Mouse (Mus musculus) hindbrain, embryonic 12.5 days (tissue): ENCODE results near the gene Tcl1b5. TPM values are rescaled to one million over a fixed set of nuclear protein-coding genes. Genes with fewer than 3 reads are reported as not detected.
"Not testable (repeated sequence)": the region's sequence is repeated elsewhere in the genome, so short reads cannot be mapped to it uniquely, and the experiment has no call there.

Experiments used
- ATAC-seq: fragments of 200-750 bp; cut with Nextera tagmentation; 2 replicates; pipeline ENCODE4 v1.8.0; 2017; ENCODE audit warnings: moderate TSS enrichment; ENCODE audit not compliant: low FRiP score
- H3K27ac ChIP-seq: fragments of 300-500 bp; sonication (generic); 2 replicates; pipeline ENCODE4 v1.5.1; 2016; ENCODE audit warnings: mild to moderate bottlenecking
- H3K27me3 ChIP-seq: fragments of 300-500 bp; sonication (generic); 2 replicates; pipeline ENCODE4 v1.6.1; 2016; ENCODE audit warnings: mild to moderate bottlenecking
- H3K36me3 ChIP-seq: fragments of 300-500 bp; sonication (generic); 2 replicates; pipeline ENCODE4 v1.6.1; 2016; ENCODE audit warnings: mild to moderate bottlenecking
- H3K4me1 ChIP-seq: fragments of 300-500 bp; sonication (generic); 2 replicates; pipeline ENCODE4 v1.6.1; 2016
- H3K4me2 ChIP-seq: fragments of 300-500 bp; sonication (generic); replicated peaks from 2 replicates; pipeline ENCODE4 v1.6.1; 2016; ENCODE audit warnings: mild to moderate bottlenecking
- H3K4me3 ChIP-seq: fragments of 300-500 bp; sonication (generic); 2 replicates; pipeline ENCODE4 v1.5.1; 2016; ENCODE audit warnings: mild to moderate bottlenecking
- H3K9ac ChIP-seq: fragments of 300-500 bp; sonication (generic); 2 replicates; pipeline ENCODE4 v1.6.1; 2016; ENCODE audit warnings: mild to moderate bottlenecking, moderate library complexity
- H3K9me3 ChIP-seq: fragments of 300-500 bp; sonication (generic); replicated peaks from 2 replicates; pipeline ENCODE4 v1.6.1; 2016; ENCODE audit warnings: mild to moderate bottlenecking
- WGBS: fragments of 180-500 bp; shearing (Covaris S2); methylation state at CpG from one replicate; pipeline ENCODE4 v1.1.7; 2016; 5-methylcytosine and 5-hydroxymethylcytosine counted together
- polyA plus RNA-seq: library from polyadenylated mRNA; unstranded; fragments of >200 nt; fragmentation: Nextera tagmentation; extraction: Ambion mirVana; gene quantifications from 2 replicates; pipeline ENCODE4 v1.2.1, GENCODE M21; 2016

The Tcl1b5 gene
- polyA plus RNA-seq, result not detected in 2 replicates

DNA sequence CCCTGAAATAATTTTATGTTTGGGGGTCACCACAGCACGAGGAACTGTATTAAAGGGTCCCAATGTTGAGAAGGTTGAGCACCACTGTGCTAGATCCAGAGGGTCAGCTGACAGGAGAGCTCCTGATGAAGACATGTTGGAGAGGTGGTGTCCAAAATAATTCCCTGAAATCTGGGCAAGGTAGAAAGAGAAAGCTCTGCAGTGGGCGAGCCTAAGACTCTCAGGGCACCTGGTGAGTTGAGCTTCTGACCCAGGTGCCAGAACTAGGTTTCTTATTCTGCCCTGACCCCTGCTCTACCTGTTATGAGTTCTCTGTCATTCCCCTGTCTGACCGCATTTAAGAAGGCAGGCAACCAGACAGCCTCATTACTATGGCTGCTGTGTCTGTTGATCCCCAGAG is at the start of gene Tcl1b5:
Gene Tcl1b5 (plus strand): TSS at position 301 of the 400 bp plus-strand sequence.
- not testable (repeated sequence) for ATAC-seq, H3K4me2 ChIP-seq
- WGBS, result 67% methylated on average over 3 of the region's 3 CpGs

DNA sequence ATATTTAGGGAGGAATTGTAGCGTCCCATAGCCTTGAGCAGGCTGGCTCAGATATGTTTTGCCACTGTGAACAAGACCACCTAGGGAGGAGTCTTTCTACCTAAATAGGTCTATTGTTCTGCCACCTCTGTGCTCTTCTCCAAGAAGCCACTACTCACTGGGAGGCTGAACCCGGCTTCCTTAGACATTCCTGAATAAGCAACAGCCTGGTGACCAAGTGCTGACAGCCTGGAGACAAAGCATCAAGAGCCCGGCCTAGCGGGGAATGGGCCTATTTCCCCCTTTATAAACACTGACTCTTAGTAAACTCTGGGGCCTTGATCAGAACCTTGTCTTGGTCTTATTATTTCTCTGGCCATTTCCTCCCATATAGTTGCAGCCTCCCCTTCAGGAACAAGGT is 49.6 kb upstream of the Tcl1b5 start:
- Histone ChIP-seq H3K27ac (no peak overlapping the region), H3K9ac (no peak overlapping the region), H3K36me3 (no peaks in the 10 kb centered on the region), H3K4me2 (no peak overlapping the region), H3K4me1 (no peaks in the 10 kb centered on the region), H3K27me3 (no peaks in the 10 kb centered on the region), H3K9me3 (no peaks in the 10 kb centered on the region), H3K4me3 (no peak overlapping the region)
- ATAC-seq, result no peak
- 37% methylated on average over 4 of the region's 4 CpGs for WGBS

More for the DNA sequence above, at the start of gene Tcl1b5:
- not testable (repeated sequence) for H3K9me3 ChIP-seq, H3K9ac ChIP-seq, H3K27ac ChIP-seq, H3K27me3 ChIP-seq, H3K4me1 ChIP-seq, H3K36me3 ChIP-seq, H3K4me3 ChIP-seq

DNA sequence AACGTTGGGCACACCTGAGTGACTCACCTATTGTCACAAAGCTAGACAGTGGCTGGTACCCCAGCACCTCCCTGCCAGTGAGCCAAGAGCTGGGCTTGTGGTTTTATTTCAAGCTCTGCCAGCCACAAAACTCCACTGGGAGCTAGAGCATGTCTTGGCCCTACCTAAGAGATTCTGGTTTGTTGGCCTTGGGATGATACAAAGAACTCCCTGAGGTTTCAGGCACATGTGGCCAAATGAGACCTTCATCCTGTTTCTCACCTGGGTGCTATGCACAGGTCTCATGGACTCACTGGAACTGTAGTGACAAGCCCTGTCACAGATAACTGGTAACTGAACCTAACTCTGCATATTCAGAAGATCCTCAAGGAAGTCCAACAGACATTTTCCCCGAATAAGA is 48.5 kb upstream of the Tcl1b5 start:
- ATAC-seq, result no peak
- no peaks in the 10 kb centered on the region for H3K4me1 ChIP-seq

DNA sequence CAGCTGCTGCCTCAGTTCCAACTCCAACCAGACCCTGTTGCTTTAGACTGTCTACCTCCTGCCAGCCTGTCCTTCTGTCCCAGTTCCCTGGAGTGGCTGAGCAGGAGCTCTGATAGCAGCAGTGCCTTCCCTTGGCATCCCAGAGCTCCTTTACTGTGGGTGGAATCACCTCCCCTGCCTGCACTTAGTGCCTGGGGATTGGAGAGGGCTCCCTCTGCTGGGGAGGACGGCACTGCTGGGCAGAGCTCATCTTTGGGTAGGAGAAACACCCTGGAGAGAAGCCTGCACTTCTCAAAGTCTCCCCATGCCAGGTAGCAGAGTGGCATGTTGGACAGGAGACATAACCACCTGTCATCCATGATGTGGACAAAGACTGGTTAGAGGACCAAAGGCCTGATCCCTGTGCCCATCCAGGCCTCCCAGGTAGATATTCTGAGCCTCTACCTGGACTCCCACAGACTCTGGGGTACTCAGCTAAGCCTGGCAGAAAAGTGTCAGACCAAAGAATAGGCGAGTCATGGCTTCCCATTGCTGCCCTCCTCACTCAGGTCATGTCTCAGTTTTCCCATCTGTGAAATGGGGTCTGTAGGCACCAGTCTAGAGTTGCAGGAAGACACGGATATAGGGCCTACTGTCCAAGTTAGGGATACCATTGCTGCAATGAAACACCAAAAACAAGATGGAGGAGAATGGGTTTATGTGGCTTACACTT is 46.5 kb upstream of the Tcl1b5 start:
- WGBS, result 58% methylated on average over 3 of the region's 3 CpGs
- not testable (repeated sequence) for H3K4me2 ChIP-seq, ATAC-seq, H3K27me3 ChIP-seq, H3K9ac ChIP-seq, H3K4me3 ChIP-seq, H3K9me3 ChIP-seq, H3K27ac ChIP-seq, H3K4me1 ChIP-seq, H3K36me3 ChIP-seq

More for the DNA sequence above, 48.5 kb upstream of the Tcl1b5 start:
- 87% methylated on average over 2 of the region's 2 CpGs for whole genome bisulfite sequencing
- Histone ChIP-seq H3K4me2 (no peak overlapping the region), H3K27ac (no peak overlapping the region), H3K4me3 (no peak overlapping the region), H3K36me3 (no peaks in the 10 kb centered on the region), H3K9ac (no peak overlapping the region), H3K9me3 (no peaks in the 10 kb centered on the region), H3K27me3 (no peaks in the 10 kb centered on the region)

DNA sequence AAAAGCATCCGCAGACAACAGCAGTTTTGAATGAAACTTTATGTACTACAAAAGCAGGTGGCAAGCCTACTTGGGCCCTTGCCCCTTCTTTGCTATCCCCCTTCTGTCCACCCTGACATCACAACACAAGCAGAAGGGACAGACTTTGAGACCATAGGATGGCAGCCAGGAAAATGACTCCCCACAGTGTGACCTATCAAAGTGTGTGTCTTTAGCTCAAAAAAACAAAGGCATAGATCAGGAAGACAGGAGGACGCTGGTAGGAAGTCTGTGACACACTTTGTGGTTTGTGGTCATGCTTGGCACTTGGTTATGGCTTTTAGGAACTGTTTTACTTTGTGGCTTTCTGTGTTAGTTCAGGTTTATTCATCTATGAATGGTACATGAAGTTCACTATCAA is 42.0 kb upstream of the Tcl1b5 start:
- WGBS, result 67% methylated on average over 2 of the region's 2 CpGs
- not testable (repeated sequence) for H3K4me3 ChIP-seq, H3K4me1 ChIP-seq, H3K9me3 ChIP-seq, H3K9ac ChIP-seq, ATAC-seq, H3K27me3 ChIP-seq, H3K4me2 ChIP-seq, H3K27ac ChIP-seq, H3K36me3 ChIP-seq

DNA sequence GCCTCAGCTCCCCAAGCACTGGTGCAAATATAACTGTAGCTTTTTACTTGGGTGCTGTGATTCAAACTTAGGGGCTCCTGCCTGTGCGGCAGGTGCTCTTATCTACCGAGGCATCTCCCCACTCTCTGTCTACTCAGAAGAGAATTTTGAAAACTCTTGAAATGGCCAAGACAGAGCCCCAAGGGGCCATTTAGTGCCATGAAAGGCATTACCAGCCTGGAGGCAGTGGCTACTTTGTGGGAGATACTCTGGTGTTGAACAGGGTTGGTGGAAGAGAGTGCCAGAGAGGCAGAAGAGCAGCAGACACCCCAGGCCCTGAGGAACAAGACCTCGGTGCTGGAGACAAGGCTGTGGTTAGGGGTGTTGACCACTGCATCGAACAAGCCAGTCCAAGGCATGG is 41.3 kb upstream of the Tcl1b5 start:
- not testable (repeated sequence) for H3K27ac ChIP-seq, H3K9ac ChIP-seq, H3K4me1 ChIP-seq, H3K27me3 ChIP-seq, H3K9me3 ChIP-seq, H3K4me2 ChIP-seq, H3K4me3 ChIP-seq, H3K36me3 ChIP-seq, ATAC-seq
- WGBS, result 88% methylated on average over 4 of the region's 4 CpGs

DNA sequence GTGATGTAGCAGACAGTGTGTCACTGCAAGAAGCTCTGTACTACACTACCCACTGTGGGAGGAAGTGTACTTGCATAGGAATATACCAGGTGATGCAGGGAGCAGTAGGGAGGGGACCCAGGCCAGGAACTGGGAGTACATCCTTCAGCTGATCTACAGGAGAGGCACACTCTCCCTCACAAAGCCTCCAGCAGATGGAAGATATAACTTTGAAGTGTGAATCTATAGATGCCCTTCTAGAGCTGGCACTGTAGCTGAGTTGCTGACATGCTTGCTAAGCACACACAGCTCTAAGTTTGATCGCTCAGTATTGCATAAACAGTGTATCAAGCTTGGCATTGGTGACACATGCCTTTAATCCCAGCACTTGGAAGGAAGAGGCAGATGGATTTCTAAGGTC is 38.4 kb upstream of the Tcl1b5 start:
- not testable (repeated sequence) for H3K9ac ChIP-seq, H3K4me2 ChIP-seq, H3K9me3 ChIP-seq, H3K27ac ChIP-seq, H3K4me3 ChIP-seq, H3K36me3 ChIP-seq, H3K27me3 ChIP-seq, ATAC-seq, H3K4me1 ChIP-seq
- WGBS, result 74% methylated on average over 1 of the region's 1 CpGs

DNA sequence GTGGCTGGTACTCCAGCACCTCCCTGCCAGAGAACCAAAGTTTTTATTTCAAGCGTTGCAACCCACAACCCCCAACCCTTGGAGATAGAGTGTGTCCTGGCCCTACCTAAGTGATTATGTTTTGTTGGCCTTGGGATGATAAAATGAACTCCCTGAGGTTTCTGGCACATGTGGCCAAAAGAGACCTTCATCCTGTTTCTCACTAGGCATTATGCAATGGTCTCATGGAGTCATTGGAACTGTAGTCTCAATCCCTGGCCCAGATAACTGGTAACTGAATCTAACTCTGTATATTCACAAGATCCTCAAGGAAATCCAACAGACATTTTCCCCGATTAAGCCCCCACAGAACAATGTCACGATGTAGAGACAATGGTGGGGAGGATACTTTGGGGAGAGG is 33.0 kb upstream of the Tcl1b5 start:
- WGBS, result 93% methylated on average over 3 of the region's 3 CpGs
- no peak for ATAC-seq
- Histone ChIP-seq H3K9ac (no peak overlapping the region), H3K4me1 (no peaks in the 10 kb centered on the region), H3K4me2 (no peak overlapping the region), H3K4me3 (no peak overlapping the region), H3K36me3 (no peaks in the 10 kb centered on the region), H3K27ac (no peak overlapping the region), H3K27me3 (no peaks in the 10 kb centered on the region), H3K9me3 (no peaks in the 10 kb centered on the region)

DNA sequence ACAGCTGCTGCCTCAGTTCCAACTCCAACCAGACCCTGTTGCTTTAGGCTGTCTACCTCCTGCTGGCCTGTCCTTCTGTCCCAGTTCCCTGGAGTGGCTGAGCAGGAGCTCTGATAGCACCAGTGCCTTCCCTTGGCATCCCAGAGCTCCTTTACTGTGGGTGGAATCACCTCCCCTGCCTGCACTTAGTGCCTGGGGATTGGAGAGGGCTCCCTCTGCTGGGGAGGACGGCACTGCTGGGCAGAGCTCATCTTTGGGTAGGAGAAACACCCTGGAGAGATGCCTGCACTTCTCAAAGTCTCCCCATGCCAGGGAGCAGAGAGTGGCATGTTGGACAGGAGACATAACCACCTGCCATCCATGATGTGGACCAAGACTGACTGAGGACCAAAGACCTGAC is 31.2 kb upstream of the Tcl1b5 start:
- H3K9ac ChIP-seq, ATAC-seq, H3K4me2 ChIP-seq, H3K4me1 ChIP-seq, H3K9me3 ChIP-seq, H3K27ac ChIP-seq, H3K36me3 ChIP-seq, H3K4me3 ChIP-seq, H3K27me3 ChIP-seq: not testable (repeated sequence)
- 36% methylated on average over 1 of the region's 1 CpGs for WGBS

DNA sequence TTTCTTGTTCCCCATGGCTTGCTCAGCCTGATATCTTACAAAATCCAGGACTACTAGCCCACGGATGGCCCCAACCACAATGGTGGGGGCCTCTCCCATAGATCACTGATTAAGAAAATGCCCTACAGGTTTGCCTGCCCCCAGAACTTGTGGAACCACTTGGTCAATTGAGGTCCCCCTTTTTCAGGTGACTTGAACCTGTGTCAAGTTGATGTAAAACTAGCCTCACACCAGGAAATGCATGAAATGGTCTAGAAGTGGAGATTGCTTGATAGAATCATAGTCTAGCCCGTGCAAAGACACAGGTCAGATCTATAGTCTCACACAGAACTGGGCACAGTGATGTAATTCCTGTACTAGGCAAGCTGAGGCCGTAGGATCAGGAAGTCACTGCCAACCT is 30.4 kb upstream of the Tcl1b5 start, which contains the start of gene Tcl1b2:
Gene Tcl1b2 (plus strand): TSS at position 301 of the 400 bp plus-strand sequence.
- ATAC-seq, result no peak
- Histone ChIP-seq H3K36me3 (no peaks in the 10 kb centered on the region), H3K4me1 (no peaks in the 10 kb centered on the region), H3K4me3 (no peak within 1 kb of the TSS), H3K4me2 (no peak within 1 kb of the TSS), H3K27ac (no peak within 1 kb of the TSS), H3K9me3 (no peaks in the 10 kb centered on the region), H3K27me3 (no peaks in the 10 kb centered on the region), H3K9ac (no peak within 1 kb of the TSS)
- 77% methylated on average over 3 of the region's 3 CpGs for WGBS

DNA sequence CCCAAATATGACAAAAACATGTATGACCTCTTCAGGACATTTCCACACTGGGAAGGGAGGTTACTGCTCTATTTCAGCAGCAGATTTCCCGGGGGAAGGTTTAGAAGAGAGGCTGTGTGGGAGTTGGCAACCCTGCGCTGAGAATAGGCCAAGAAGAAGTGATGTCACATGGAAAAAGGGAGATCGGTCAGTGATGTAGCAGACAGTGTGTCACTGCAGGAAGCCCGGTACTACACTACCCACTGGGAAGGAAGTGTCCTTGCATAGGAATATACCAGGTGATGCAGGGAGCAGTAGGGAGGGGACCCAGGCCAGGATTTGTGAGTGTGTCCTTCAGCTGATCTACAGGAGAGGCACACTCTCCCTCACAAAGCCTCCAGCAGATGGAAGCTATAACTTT is 20.9 kb upstream of the Tcl1b5 start:
- WGBS, result 81% methylated on average over 4 of the region's 4 CpGs

DNA sequence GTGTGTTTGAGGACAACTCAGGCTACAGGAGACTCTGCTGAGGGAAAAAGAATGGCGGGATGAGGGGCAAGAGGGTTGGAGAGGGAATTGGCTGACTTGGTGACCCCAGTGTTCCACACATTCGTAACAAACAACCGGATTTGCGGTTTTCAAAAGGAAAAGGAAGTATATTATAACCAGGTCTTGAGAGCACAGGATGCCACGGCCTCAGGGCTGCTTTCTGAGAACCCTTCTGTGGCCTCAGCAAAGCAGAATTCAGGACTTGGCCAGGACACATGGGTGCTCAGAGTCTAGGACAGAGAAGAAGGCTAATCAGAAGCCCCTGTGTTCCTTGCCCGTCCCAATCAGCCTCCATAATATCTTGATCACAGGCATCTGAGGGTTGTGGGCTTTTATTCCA is 17.3 kb upstream of the Tcl1b5 start:
- Histone ChIP-seq H3K27me3 (no peaks in the 10 kb centered on the region), H3K27ac (no peak overlapping the region), H3K9me3 (no peaks in the 10 kb centered on the region), H3K4me1 (no peaks in the 10 kb centered on the region), H3K36me3 (no peaks in the 10 kb centered on the region), H3K4me3 (no peak overlapping the region), H3K4me2 (no peak overlapping the region), H3K9ac (no peak overlapping the region)
- WGBS, result 83% methylated on average over 6 of the region's 6 CpGs
- no peak for ATAC-seq

More for the DNA sequence above, 20.9 kb upstream of the Tcl1b5 start:
- not testable (repeated sequence) for H3K4me1 ChIP-seq, H3K27ac ChIP-seq, H3K4me3 ChIP-seq, H3K9ac ChIP-seq, H3K27me3 ChIP-seq, ATAC-seq, H3K36me3 ChIP-seq, H3K9me3 ChIP-seq, H3K4me2 ChIP-seq

DNA sequence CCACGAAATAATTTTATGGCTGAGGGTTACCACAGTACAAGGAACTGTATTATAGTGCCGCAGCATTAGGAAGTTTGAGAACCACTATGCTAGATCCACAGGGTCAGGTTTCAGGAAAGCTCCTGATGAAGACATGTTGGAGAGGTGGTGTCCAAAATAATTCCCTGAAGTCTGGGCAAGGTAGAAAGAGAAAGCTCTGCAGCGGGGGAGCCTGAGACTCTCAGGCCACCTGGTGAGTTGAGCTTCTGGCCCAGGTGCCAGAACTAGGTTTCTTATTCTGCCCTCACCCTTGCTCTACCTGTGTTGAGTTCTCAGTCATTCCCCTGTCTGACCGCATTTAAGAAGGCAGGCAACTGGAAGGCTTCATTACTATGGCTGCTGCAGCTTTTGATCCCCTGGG is 16.8 kb upstream of the Tcl1b5 start, which contains the start of gene Tcl1b1:
Gene Tcl1b1 (plus strand): TSS at position 301 of the 400 bp plus-strand sequence.
- Histone ChIP-seq H3K27me3 (no peaks in the 10 kb centered on the region), H3K27ac (no peak within 1 kb of the TSS), H3K4me1 (no peaks in the 10 kb centered on the region), H3K9ac (no peak within 1 kb of the TSS), H3K4me2 (no peak within 1 kb of the TSS), H3K4me3 (no peak within 1 kb of the TSS), H3K9me3 (no peaks in the 10 kb centered on the region), H3K36me3 (no peaks in the 10 kb centered on the region)
- WGBS, result 84% methylated on average over 4 of the region's 4 CpGs
- no peak for ATAC-seq
